Mouse (Mus musculus): ENCODE measurements around the gene 4933405L10Rik. TPM values are rescaled to one million over a fixed set of nuclear protein-coding genes. Genes with fewer than 3 reads are reported as not detected.
A peak's percentile ranks its signal among the peaks of the same experiment; 100 is the strongest.

The 4933405L10Rik gene
- under 1 TPM; 0.53 to 0.60 TPM for total RNA-seq (2021)

DNA sequence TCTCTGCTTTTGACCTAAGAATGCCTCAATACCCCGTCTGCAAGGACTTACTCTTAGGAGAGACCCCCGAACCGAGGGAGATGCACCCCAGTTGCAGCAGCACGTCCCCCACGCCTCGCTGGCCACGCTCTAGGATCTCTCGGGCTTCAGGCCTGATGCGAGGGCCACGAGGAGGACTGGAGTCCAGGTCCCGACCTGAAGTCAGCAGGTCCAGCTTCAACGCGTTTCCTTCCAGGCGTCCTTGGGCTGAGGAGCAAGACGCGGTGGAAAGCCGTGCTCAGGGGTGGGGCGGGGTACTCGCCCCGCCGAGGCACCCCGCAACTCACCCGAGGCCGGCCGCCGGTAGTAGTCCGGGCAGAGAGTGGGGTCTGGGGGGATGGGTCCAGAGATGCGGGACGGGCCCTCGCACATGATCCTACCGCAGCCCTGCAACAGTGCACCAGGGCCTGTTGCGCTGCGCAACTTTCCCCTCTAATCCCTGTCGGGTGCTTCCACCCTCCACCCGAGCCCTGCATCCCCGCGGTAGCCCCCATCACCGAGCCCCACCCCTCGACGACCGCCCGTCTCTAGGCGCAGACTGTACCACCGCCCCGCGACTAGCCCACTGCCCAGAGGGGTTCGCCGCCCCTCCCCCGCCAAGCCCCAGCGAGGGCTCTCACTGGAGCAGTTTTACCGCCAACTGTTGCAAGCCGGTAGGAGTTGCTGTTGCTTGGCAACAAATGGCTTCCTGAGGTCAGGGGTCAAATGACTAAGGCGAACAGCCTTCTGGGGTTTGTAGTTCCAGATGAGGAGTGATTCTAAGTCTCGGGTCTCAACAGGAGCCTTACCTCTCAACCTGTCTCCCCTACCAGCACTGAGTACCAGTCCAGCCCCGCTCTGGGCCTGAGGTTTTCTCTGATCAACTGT, at the start of gene 4933405L10Rik, which contains the start of gene Enkd1:
4933405L10Rik (plus strand) TSS at position 158 of the 906 bp plus-strand sequence.
Enkd1 (minus strand) TSS at position 713 of the 906 bp plus-strand sequence.
- peak; percentile 90 to 95 for DNase-seq (ENCODE audit: low spot score in 2 of 2)
- intact Hi-C loops (cut with DNase I), result no loop called here

GRCm38 (mm10) chr8:105661167-105661566, 46.3 kb upstream of the 4933405L10Rik start:
- intact Hi-C loops (cut with DNase I), result no loop called here
- DNase-seq (ENCODE audit: low spot score in 2 of 2), result peak in 1 of 2 experiments; percentile 12

DNA sequence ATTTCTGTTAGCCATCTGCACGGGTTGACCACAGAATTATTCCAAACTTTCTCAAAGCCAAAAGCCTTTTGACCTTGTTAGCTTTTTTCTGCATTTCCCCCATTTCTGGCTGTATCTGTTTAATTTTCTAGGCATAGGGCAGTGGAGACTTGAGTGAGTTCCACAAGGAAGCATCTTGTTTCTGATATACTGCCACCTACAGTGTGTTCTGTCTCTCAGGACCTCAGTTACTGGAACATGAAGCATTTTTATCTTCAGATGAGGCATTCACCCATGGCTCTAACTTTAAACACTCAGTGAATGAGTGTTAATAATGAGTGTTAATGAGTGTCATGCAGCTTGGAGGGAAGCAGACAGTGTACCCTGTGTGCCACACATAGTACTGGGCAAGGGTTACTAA, 29.6 kb upstream of the 4933405L10Rik start:
- intact Hi-C loops (cut with DNase I), result no loop called here
- no peak for DNase-seq (ENCODE audit: low spot score in 2 of 2)

DNA sequence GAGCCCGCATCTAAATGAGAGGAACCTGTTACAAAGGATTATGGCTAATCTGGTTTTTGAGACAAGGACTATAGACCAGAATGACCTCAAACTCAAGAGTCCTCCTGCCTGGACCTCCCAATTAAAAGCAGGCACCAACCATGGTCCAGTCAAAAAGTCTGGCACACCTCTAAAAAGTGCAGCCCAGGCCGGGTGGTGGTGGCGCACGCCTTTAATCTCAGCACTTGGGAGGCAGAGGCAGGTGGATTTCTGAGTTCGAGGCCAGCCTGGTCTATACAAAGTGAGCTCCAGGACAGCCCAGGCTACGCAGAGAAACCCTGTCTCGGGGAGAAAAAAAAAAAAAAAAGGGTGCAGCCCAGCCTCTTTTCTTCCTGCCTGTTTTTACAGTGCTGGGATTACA, 22.1 kb upstream of the 4933405L10Rik start:
- no peak for DNase-seq (ENCODE audit: low spot score in 2 of 2)
- intact Hi-C loops (cut with DNase I), result no loop called here

GRCm38 (mm10) chr8:105685796-105686308, 21.6 kb upstream of the 4933405L10Rik start, which contains the start of gene Carmil2:
Carmil2 (plus strand) TSS chr8:105686274.
- intact Hi-C loops (cut with DNase I), result no loop called here
- DNase-seq (ENCODE audit: low spot score in 2 of 2), result no peak

- DNase-seq (ENCODE audit: low spot score in 2 of 2), result no peak
- intact Hi-C loops (cut with DNase I), result no loop called here
These were observed 20.9 kb upstream of the 4933405L10Rik start for GRCm38 (mm10) chr8:105686551-105686950.

- intact Hi-C loops (cut with DNase I), result no loop called here
- no peak for DNase-seq (ENCODE audit: low spot score in 2 of 2)
These were observed 19.9 kb upstream of the 4933405L10Rik start for GRCm38 (mm10) chr8:105687512-105687911.

DNA sequence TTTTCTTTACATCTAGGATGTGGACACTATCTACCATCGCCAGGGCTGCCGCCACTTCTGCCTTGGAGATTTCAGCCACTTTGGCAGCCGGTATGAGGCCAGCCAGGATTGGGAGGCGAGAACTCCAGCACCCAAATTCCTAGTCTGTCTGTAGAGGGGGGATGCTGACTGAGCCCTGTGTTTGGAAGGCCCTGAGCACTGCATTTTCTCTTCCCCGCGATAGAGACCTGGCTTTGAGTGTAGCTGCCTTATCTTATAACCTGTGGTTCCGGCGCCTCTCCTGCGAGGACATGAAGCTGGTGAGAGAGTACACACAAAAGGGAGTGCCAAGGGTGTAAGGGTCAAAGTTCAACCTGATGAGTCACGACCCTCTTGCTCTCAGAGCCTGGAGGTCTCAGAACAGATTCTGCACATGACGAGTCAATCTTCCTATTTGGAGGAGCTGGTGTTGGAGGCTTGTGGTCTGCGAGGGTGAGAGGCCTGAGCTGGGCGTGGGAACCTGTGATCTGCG, 19.2 kb upstream of the 4933405L10Rik start:
- DNase-seq (ENCODE audit: low spot score in 2 of 2), result no peak
- intact Hi-C loops (cut with DNase I), result no loop called here

DNA sequence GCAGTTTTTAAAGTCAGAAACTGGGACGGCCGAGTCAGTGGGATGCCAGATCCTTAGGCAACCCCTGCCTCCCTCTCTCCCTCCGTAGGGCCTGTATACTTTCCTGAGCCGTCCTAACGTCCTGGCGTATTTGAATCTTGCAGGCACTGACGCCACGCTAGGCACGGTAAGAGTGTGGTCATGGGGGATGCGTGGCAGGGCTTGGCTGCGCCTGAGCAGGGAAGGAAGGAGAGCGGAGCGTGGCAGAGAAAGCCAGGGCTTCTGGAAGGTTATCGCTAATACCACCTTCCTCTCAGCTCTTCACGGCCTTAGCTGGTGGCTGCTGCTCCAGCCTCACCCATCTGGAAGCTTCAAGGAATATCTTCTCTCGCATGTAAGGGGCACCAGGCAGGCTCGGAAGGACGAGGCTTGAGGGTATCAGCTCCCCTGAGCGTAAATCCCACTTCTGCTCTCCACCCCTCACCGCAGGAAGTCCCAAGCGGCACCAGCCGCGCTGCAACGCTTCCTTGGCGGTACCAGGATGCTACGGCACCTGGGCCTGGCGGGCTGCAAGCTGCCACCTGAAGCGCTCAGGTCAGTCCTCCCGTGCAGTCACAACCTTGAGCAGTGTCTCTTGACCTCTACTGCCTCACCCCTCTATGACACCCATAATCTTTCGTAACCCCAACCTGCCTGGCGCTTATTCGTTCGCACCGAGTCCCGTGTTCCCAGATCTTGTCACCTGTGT, 18.0 kb upstream of the 4933405L10Rik start:
- intact Hi-C loops (cut with DNase I), result no loop called here
- no peak for DNase-seq (ENCODE audit: low spot score in 2 of 2)

DNA sequence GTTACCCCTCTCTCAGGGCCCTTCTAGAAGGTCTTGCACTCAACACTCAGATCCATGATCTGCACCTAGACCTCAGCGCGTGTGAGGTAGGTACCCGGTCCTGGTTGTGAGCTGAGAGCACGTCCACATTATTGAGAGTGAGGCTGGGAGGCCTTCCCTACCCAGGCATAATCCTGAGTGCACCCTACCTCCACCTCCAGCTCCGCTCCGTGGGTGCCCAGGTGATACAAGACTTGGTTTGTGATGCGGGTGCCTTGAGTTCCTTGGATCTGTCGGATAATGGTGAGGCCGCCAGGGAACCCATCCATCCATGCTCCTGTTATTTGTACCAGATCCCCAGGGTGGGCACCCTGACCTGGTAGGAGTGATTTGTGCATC, 17.5 kb upstream of the 4933405L10Rik start:
- intact Hi-C loops (cut with DNase I), result no loop called here
- DNase-seq (ENCODE audit: low spot score in 2 of 2), result no peak

GRCm38 (mm10) chr8:105690978-105691377, 16.5 kb upstream of the 4933405L10Rik start:
- no peak for DNase-seq (ENCODE audit: low spot score in 2 of 2)
- intact Hi-C loops (cut with DNase I), result no loop called here

DNA sequence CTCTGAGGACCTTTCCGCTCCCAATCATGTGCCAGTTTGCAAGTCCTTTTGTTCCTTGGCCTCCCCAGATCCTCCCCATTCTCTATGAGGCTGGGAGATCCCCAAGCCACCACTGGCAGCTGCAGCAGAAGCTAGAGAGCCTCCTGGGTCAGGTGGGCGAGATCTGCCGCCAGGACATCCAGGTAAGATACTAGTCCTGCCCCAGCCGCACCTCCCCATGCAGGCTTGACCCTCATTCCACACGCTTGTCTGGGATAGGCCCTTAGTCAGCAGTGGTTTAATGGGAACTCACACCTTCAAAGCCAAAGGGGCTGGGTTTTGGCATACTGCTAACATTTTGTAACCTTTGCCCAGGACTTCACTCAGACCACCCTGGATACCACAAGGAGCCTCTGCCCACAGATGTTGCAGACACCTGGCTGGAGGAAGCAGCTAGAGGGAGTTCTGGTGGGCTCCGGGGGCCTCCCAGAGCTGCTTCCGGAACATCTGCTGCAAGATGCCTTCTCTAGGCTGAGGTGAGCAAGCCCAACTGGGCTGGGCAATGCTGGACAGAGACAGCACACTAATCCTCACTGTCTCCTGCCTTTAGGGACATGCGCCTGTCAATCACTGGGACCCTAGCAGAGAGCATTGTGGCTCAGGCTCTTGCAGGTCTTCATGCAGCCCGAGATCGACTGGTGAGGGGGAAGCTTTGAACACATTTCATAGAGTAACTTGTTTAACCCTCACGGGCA, 14.8 kb upstream of the 4933405L10Rik start:
- intact Hi-C loops (cut with DNase I), result no loop called here
- no peak for DNase-seq (ENCODE audit: low spot score in 2 of 2)

DNA sequence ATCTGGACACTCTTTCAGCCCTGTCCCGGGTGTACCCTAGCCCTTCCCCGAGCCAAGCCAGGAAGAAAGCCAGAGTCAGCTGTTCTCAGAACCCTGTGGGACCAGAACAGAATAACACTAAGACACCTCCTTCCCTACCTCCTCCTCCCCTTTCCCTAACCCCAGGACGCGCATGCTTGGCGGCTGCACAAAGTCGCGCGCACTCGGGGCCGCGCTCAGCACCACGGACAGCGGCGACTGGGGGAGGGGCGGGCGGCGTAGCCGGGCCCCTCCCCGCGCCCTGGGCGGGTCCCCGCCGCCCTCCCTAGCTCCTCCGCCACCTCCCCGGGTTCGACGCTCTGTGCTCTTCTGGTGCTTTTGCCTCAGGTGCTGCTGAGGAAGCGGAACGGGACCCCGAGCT, 13.8 kb upstream of the 4933405L10Rik start:
- intact Hi-C loops (cut with DNase I), result loop anchor here (2.0 kb wide), 1 partner anchor 71 kb away; no protein-coding TSS in a partner anchor

GRCm38 (mm10) chr8:105694051-105694799, 13.2 kb upstream of the 4933405L10Rik start:
- intact Hi-C loops (cut with DNase I), result loop anchor here (2.0 kb wide), 1 partner anchor 71 kb away; no protein-coding TSS in a partner anchor

More for the DNA sequence above, 13.8 kb upstream of the 4933405L10Rik start:
- peak; percentile 80 to 83 for DNase-seq (ENCODE audit: low spot score in 2 of 2)

GRCm38 (mm10) chr8:105695080-105695780, 12.2 kb upstream of the 4933405L10Rik start:
- intact Hi-C loops (cut with DNase I), result loop anchor here (2.0 kb wide), 1 partner anchor 72 kb away; no protein-coding TSS in a partner anchor
- no peak for DNase-seq (ENCODE audit: low spot score in 2 of 2)

More at GRCm38 (mm10) chr8:105694051-105694799, 13.2 kb upstream of the 4933405L10Rik start:
- DNase-seq (ENCODE audit: low spot score in 2 of 2), result peak; percentile 54 to 59

DNA sequence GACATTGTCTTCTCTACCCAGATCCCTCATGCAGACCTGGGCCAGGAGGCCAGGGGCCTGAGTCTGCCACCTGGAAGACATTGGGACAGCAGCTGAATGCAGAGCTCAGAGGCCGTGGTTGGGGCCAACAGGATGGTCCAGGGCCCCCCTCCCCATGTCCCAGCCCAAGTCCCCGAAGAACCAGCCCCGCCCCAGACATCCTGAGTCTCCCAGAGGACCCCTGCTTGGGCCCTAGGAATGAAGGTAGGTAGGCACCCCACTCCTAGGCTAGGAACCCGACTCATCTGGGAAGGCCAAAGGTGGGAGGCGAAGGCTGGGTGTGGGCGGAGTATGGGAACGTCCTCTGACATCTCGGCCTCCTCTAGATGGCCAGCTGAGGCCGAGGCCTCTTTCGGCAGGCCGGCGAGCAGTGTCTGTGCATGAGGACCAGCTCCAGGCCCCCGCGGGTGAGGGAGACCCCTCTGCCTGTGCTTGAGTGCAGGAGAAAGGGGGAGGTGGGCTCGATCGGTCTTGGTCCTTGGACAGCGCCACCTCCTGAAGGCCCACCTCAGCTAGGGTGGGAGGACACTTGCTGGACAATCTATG, 10.2 kb upstream of the 4933405L10Rik start:
- intact Hi-C loops (cut with DNase I), result no loop called here
- DNase-seq (ENCODE audit: low spot score in 2 of 2), result no peak

GRCm38 (mm10) chr8:105698734-105699133, 8.7 kb upstream of the 4933405L10Rik start:
- intact Hi-C loops (cut with DNase I), result no loop called here
- DNase-seq (ENCODE audit: low spot score in 2 of 2), result no peak
